Mouse (Mus musculus) lung, adult 2 months (tissue): Measurements from ENCODE around the gene Cdk14.

Experiments
- CTCF ChIP-seq: fragments of 200-500 bp; IDR thresholded peaks from 2 replicates; pipeline ENCODE4 v1.5.1; 2011; ENCODE audit warnings: mild to moderate bottlenecking, low read length, control low read depth; ENCODE audit not compliant: insufficient read depth
- POLR2A ChIP-seq: fragments of 200-500 bp; IDR thresholded peaks from 2 replicates; pipeline ENCODE4 v1.6.1; 2011; ENCODE audit warnings: low read depth, mild to moderate bottlenecking, control low read depth, low read length, borderline replicate concordance; ENCODE audit errors: extremely low read depth

DNA sequence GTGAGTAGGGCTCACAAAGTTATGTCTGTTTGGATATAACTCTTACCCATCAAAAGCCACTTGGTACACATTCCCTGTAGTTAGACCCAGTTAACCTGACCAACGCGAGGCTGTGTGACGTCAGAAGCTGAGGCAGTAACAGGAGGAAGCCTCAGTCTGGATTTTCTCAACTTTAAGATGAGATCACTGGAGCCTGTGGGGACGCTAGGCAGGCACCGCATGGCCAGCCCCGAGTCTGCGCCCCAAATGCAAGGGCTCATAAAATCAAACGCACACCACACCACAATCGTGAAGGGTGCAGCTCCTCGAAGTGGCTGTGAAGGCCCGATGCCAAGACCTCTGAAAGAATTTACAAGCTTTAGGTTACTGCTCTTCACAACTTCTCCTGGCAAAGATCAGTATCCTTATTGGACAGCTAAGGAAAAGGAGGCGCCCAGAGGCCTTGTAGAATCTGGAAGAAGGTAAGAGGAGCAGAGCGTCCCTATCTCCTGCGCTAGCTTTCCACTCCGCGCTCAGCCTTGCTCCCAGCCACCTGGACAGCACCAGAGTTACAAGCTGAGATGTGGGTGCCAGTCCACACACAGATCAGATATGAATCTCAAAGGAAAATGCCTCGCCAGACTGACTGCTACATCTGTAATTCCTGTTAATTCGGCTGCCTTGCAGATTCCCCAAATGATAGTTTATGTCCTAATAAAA is 61.9 kb downstream of the Cdk14 start:
- TF ChIP-seq CTCF = no peak
- no peak for TF ChIP-seq POLR2A
